Mouse (Mus musculus) neural tube, embryonic 15.5 days (tissue): ENCODE results near the gene Cox10. TPM values are rescaled to one million over a fixed set of nuclear protein-coding genes. Genes with fewer than 3 reads are reported as not detected.

ENCODE experiments used
- ATAC-seq: fragments of 200-750 bp; cut with Nextera tagmentation; 2 replicates; pipeline ENCODE4 v1.8.0; 2017; ENCODE audit warnings: mild to moderate bottlenecking, moderate TSS enrichment, moderate library complexity; ENCODE audit not compliant: low FRiP score
- H3K27ac ChIP-seq: fragments of 300-500 bp; sonication (generic); replicated peaks from 2 replicates; pipeline ENCODE4 v1.5.1; 2015; ENCODE audit warnings: mild to moderate bottlenecking, inconsistent platforms
- H3K27me3 ChIP-seq: fragments of 300-500 bp; sonication (generic); replicated peaks from 2 replicates; pipeline ENCODE4 v1.6.1; 2015; ENCODE audit warnings: inconsistent platforms
- H3K36me3 ChIP-seq: fragments of 300-500 bp; sonication (generic); 2 replicates; pipeline ENCODE4 v1.6.1; 2015; ENCODE audit warnings: inconsistent platforms
- H3K4me1 ChIP-seq: fragments of 300-500 bp; sonication (generic); 2 replicates; pipeline ENCODE4 v1.6.1; 2015; ENCODE audit warnings: inconsistent platforms
- H3K4me2 ChIP-seq: fragments of 300-500 bp; sonication (generic); 2 replicates; pipeline ENCODE4 v1.6.1; 2015; ENCODE audit warnings: inconsistent platforms, mild to moderate bottlenecking, moderate library complexity
- H3K4me3 ChIP-seq: fragments of 300-500 bp; sonication (generic); replicated peaks from 2 replicates; pipeline ENCODE4 v1.5.1; 2015; ENCODE audit warnings: mild to moderate bottlenecking, inconsistent platforms
- H3K9ac ChIP-seq: fragments of 300-500 bp; sonication (generic); replicated peaks from 2 replicates; pipeline ENCODE4 v1.6.1; 2015; ENCODE audit warnings: mild to moderate bottlenecking, inconsistent platforms
- H3K9me3 ChIP-seq: fragments of 300-500 bp; sonication (generic); replicated peaks from 2 replicates; pipeline ENCODE4 v1.6.1; 2016; ENCODE audit warnings: inconsistent platforms
- WGBS: fragments of 180-500 bp; shearing (Covaris S2); methylation state at CpG from one replicate; pipeline ENCODE4 v1.1.7; 2015; ENCODE audit warnings: mixed read lengths; 5-methylcytosine and 5-hydroxymethylcytosine counted together
- polyA plus RNA-seq: library from polyadenylated mRNA; unstranded; fragments of >200 nt; fragmentation: Nextera tagmentation; extraction: Ambion mirVana; gene quantifications from 2 replicates; pipeline ENCODE4 v1.2.1, GENCODE M21; 2015

The Cox10 gene
- polyA plus RNA-seq, 1 experiment from 2014 or later = 24.0 TPM

DNA sequence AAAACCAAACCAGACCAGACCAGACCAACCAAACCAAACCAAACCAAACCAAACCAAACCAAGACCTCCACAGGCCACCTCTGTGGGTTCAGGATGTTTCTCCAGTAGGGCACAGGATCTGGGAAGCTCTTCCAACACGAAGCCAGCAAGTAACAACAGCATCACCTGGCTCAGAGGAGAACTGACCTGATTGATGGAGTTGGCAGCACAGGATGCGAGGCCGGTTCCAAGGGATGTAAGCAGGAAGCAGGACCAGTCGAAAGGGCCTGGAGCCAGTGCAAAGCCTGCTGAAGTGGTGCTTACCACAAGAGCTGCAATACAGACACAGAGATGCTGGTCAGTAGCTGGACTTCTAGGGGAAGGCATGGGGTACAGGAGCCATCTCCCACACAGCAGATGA lies 34.2 kb downstream of the Cox10 start:
- no peak overlapping the region for H3K4me3 ChIP-seq
- 88% methylated on average over 4 of the region's 4 CpGs for WGBS
- no peaks in the 10 kb centered on the region for H3K27me3 ChIP-seq
- no peak for ATAC-seq
- H3K9ac ChIP-seq = no peak overlapping the region
- no peak overlapping the region for H3K4me2 ChIP-seq
- no peak overlapping the region for H3K27ac ChIP-seq
- 0 out of 2 replicates have a peak, but pooled peaks cover 4% of the 10 kb centered on the region for H3K36me3 ChIP-seq
- no peaks in the 10 kb centered on the region for H3K9me3 ChIP-seq
- peaks cover 2% of the 10 kb centered on the region; the same call in 1 of the 2 replicates for H3K4me1 ChIP-seq

DNA sequence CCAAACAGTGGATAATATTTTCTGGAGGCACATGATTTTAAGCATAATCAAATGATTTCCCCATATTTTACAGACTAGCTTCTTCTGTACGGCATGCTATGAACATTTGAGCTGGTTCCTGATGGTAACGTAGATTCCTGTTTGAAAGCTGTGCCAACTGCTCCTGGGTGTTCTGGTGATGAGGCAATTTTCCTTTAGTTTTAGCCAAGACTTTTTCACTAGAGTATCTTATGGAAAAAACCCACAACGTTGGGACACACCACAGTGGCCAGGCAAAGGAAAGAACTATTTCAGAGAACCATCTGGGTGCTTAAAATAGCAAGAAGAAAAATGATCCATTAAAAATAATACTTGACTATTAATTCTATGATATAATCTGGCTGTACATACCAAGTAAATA lies 35.2 kb downstream of the Cox10 start:
- no peaks in the 10 kb centered on the region for H3K27me3 ChIP-seq
- no peak overlapping the region for H3K27ac ChIP-seq
- H3K9ac ChIP-seq = no peak overlapping the region
- no peak overlapping the region for H3K4me2 ChIP-seq
- 0 out of 2 replicates have a peak, but pooled peaks cover 4% of the 10 kb centered on the region for H3K36me3 ChIP-seq
- no peak for ATAC-seq
- no peaks in the 10 kb centered on the region for H3K9me3 ChIP-seq
- WGBS = 95% methylated on average over 3 of the region's 3 CpGs
- no peak overlapping the region for H3K4me3 ChIP-seq
- no peaks in the 10 kb centered on the region for H3K4me1 ChIP-seq

DNA sequence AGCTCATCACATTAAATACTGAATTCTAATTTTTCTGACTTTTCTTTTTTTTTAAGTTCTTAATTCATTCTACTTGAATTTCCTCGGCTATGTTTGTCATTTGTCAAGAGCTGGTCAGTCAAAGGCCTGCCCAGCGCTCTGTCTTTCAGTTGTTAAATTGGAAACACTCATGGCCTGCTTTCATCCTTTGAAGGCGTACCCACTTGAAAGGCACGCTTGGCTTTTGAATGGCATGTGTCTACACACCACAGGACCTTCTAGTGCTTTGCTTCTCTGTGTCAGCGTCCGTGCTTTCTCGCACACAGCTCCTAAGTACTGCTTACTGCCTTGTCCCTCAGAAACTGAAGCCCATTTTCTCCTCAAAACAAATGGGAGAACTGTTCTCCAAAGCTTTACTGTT lies 38.0 kb downstream of the Cox10 start:
- H3K4me3 ChIP-seq = no peak overlapping the region
- no peaks in the 10 kb centered on the region for H3K9me3 ChIP-seq
- H3K4me1 ChIP-seq = no peaks in the 10 kb centered on the region
- ATAC-seq = no peak
- no peaks in the 10 kb centered on the region for H3K27me3 ChIP-seq
- 0 out of 2 replicates have a peak, but pooled peaks cover 4% of the 10 kb centered on the region for H3K36me3 ChIP-seq
- no peak overlapping the region for H3K27ac ChIP-seq
- no peak overlapping the region for H3K4me2 ChIP-seq
- no peak overlapping the region for H3K9ac ChIP-seq
- WGBS = 80% methylated on average over 7 of the region's 7 CpGs

DNA sequence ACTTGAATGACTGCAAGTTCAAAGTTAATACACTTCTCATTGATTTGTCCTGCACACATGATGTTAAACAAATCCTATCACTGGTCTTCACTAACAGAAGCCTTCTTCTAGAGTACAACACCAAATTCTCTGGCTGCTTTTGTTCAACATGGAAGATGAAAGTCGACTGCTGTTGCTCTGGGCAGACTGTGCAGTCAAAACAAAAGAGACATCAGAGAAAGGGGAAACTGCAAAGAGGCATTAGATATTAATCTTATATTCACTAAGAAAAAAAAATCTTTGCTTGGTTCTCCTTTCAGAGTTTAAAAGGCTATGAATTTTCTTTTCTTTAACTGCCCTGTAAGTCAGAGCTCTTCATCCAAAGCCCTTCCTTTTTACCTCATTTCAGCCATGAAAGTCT lies 39.7 kb downstream of the Cox10 start:
- no peak overlapping the region for H3K27ac ChIP-seq
- no peaks in the 10 kb centered on the region for H3K4me1 ChIP-seq
- H3K9ac ChIP-seq = no peak overlapping the region
- no peaks in the 10 kb centered on the region for H3K36me3 ChIP-seq
- H3K4me2 ChIP-seq = no peak overlapping the region
- WGBS = 60% methylated on average over 1 of the region's 1 CpGs
- H3K4me3 ChIP-seq = no peak overlapping the region
- H3K9me3 ChIP-seq = no peaks in the 10 kb centered on the region
- no peak for ATAC-seq
- no peaks in the 10 kb centered on the region for H3K27me3 ChIP-seq

DNA sequence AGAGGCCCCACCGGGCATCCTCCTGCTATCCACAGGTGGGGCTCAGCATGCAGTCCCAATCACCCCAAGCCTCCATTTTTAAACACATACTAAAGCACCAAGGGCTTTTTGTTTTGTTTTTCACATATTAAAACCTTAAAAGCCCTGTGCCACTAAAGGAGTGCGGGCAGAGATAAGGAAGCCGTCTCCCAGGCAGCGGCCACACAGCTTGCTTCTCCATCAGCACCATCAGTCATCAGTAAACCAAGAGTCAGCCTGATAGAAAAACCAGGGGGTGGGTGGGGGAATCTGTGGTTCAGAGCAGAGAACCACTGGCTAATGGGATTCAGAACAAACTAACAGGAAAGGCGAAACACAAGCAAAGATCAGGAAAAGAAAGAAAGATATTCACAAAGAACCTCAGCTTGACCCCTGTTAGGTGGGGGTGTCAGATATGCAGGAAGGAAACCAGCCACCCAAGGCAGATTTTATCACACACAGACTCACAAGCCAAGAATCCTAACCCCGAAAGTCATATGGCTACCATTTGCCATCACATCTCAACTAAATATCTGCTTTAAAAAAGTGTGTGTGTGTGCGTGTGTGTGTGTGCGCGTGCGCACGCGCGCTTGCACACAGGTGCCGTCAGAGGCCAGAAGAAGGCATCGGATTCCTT lies 41.7 kb downstream of the Cox10 start:
- no peaks in the 10 kb centered on the region for H3K4me1 ChIP-seq
- H3K27ac ChIP-seq = no peak overlapping the region
- no peaks in the 10 kb centered on the region for H3K9me3 ChIP-seq
- no peak overlapping the region for H3K9ac ChIP-seq
- ATAC-seq = no peak
- no peak overlapping the region for H3K4me3 ChIP-seq
- no peaks in the 10 kb centered on the region for H3K36me3 ChIP-seq
- no peaks in the 10 kb centered on the region for H3K27me3 ChIP-seq
- WGBS = 78% methylated on average over 15 of the region's 15 CpGs
- no peak overlapping the region for H3K4me2 ChIP-seq

DNA sequence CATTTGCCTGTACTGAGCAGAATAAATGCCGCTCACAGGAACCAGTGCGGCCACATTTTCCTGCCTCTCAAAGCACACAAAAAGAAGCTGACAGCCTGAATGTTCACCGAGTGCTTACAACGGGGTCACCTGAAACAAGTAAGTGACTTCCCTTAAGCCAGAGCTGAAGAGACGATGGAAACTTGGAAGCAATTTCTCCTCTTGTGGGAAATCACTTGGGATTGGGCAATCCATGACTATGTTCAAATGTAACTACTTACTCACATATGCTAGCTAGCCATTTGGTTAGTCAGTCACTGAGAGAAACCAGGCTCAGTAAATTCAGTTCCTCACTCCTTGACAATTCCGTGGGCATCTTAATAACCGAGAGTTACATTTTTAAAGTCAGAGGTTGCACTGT lies 43.0 kb downstream of the Cox10 start:
- no peak for ATAC-seq

DNA sequence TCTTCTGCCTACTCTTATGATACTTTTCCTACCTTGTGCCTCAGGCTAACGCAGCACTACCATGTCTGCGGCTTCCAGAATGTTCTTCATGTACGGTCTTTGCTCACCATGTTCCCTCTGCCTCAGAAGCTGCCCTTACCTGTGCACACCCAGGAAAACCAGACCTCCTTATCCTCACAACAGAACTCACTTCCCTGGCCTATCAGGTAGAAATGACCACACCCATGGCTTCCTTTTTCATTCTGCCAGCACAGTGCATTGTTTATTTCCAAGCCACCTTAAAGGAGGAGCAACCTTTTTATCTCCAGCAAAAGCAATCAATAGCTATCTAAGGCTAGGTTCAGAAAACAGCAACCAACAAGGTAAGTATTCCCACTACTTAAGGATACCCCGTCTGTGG lies 43.6 kb downstream of the Cox10 start:
- Histone ChIP-seq H3K4me1 (no peaks in the 10 kb centered on the region), H3K27ac (no peak overlapping the region), H3K9ac (no peak overlapping the region), H3K4me2 (no peak overlapping the region), H3K27me3 (no peaks in the 10 kb centered on the region), H3K9me3 (no peaks in the 10 kb centered on the region), H3K4me3 (no peak overlapping the region), H3K36me3 (no peaks in the 10 kb centered on the region)
- no peak for ATAC-seq
- WGBS = 95% methylated on average over 4 of the region's 4 CpGs

More for the DNA sequence above, 43.0 kb downstream of the Cox10 start:
- Histone ChIP-seq H3K4me3 (no peak overlapping the region), H3K36me3 (no peaks in the 10 kb centered on the region), H3K9ac (no peak overlapping the region), H3K27me3 (no peaks in the 10 kb centered on the region), H3K4me1 (no peaks in the 10 kb centered on the region), H3K4me2 (no peak overlapping the region), H3K27ac (no peak overlapping the region), H3K9me3 (no peaks in the 10 kb centered on the region)
- WGBS = 90% methylated on average over 7 of the region's 7 CpGs

DNA sequence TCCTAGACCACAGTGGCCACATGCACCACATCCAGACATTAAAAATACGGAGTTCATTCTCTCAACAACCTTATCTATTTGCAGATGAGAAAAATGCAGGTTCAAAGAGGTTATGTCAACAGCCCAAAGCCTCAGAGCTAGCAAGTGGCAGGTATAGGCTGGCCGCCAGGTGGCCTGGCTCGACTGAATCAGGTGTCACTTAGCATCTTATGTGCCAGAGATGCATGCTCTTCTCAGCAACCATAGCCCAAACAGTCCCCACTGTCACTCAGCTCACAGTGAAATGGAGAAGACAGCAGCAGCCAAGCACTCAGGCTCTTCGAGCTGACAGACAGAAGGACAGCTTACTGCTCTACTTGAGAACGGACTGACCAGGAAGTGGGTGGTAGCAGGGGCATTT lies 44.6 kb downstream of the Cox10 start:
- Histone ChIP-seq H3K4me1 (no peaks in the 10 kb centered on the region), H3K4me2 (no peak overlapping the region), H3K4me3 (no peak overlapping the region), H3K9me3 (no peaks in the 10 kb centered on the region), H3K27ac (no peak overlapping the region), H3K27me3 (no peaks in the 10 kb centered on the region), H3K36me3 (no peaks in the 10 kb centered on the region), H3K9ac (no peak overlapping the region)
- no peak for ATAC-seq
- WGBS = 88% methylated on average over 5 of the region's 5 CpGs

DNA sequence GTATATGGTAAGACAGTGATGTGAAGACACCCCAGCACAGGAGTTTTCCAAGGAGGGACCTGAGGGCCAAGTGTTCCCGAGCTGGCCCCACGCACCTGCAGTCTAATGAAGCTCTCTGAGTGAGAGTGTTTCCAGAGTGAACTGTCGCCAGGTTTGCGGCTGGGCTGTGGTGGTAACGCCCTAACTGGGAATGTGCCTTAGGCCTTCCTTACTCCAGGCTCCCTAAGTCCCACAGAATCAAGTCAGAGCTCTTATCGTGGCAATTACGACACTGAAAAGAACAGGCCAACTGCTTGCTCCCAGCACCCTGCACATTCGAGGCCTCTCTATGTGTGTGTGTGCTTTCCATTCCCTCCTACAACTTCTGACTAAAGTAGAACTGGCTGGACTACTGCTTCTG lies 51.8 kb downstream of the Cox10 start:
- Histone ChIP-seq H3K36me3 (no peaks in the 10 kb centered on the region), H3K27me3 (no peaks in the 10 kb centered on the region), H3K27ac (no peak overlapping the region), H3K4me3 (no peak overlapping the region), H3K4me2 (no peak overlapping the region), H3K9ac (no peak overlapping the region), H3K4me1 (peaks cover 23% of the 10 kb centered on the region), H3K9me3 (no peaks in the 10 kb centered on the region)
- no peak for ATAC-seq
- 81% methylated on average over 8 of the region's 8 CpGs for WGBS

DNA sequence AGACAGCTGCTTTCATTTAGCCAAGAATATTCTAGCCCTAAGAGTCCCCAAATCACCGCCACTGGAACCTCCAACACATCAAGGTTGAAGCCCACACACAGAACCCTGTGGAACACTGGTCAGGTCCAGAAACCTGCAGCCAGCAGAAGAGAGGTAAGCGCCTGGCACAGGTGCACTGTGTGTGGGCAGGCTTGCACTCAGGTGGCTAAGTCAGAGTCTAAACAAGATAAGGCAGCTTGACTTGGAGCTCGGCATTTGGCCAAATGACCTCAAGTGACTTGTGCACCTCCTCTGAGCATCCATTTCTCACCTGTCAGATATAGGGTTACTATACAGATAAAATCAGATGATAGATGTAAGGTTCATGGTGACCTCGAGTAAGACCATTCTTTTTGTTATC lies 53.4 kb downstream of the Cox10 start:
- Histone ChIP-seq H3K27me3 (no peaks in the 10 kb centered on the region), H3K4me3 (no peak overlapping the region), H3K4me1 (peaks cover 26% of the 10 kb centered on the region), H3K4me2 (no peak overlapping the region), H3K9me3 (no peaks in the 10 kb centered on the region), H3K27ac (no peak overlapping the region), H3K36me3 (no peaks in the 10 kb centered on the region), H3K9ac (no peak overlapping the region)
- ATAC-seq = no peak
- 92% methylated on average over 4 of the region's 4 CpGs for WGBS

DNA sequence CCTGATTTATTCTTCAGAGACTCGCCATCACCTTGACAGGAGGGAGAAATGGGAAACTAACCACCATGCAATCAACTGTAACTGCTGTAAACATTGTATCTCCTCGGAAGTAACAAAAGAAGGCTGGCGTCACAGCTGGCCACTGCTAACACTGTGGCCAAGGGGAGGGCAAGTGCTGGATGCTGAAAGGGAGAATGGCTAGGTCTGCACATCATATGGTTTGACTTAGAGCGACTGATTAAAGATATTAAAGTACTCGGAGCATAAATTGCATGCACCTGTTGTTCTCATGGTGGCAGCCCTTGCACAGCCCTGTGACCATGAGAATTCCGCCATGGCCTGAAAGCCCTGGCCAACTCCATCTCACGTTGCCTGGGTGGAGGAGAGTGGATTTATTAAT lies 54.7 kb downstream of the Cox10 start:
- H3K9me3 ChIP-seq = no peaks in the 10 kb centered on the region
- no peaks in the 10 kb centered on the region for H3K36me3 ChIP-seq
- no peaks in the 10 kb centered on the region for H3K27me3 ChIP-seq
- WGBS = 53% methylated on average over 7 of the region's 7 CpGs
- H3K4me1 ChIP-seq = peaks cover 26% of the 10 kb centered on the region
- H3K4me2 ChIP-seq = no peak overlapping the region
- H3K27ac ChIP-seq = no peak overlapping the region
- ATAC-seq = no peak
- no peak overlapping the region for H3K9ac ChIP-seq
- H3K4me3 ChIP-seq = no peak overlapping the region

DNA sequence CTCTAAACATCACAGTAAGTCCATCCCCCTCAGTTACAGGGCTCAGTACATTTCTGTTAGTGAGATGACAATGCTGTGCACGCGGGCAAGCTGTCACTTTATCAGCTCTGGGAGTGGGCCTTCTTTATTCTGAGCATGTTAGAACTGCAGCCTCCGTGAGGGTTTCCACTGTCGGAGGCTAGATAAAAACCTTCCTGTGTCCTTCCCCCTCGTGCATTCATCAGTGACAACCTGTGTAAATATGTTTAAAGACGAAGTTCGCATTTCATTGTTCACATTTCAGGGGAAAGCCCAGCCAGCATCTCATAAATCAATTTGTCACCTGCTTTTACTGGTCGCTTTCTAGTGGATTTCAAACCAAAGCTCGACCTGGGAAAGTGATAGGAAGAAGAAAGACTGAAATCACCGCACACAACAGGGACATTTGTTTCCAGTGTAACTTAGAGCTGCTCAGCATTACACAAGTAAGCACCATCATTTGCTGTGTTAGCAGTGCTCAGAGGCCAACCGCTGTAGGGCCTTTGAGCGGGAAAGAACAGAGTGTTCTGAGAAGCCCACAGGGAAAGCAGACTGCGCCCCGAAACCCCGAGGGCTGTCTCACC lies 55.8 kb downstream of the Cox10 start:
- Histone ChIP-seq H3K9ac (no peak overlapping the region), H3K4me3 (no peak overlapping the region), H3K4me1 (peaks cover 26% of the 10 kb centered on the region), H3K4me2 (peak overlapping the region; percentile 17; the same call in 1 of the 2 replicates), H3K27ac (peak overlapping the region; percentile 45), H3K27me3 (no peaks in the 10 kb centered on the region), H3K36me3 (no peaks in the 10 kb centered on the region), H3K9me3 (no peaks in the 10 kb centered on the region)
- peak; percentile 63; the same call in 1 of the 2 replicates for ATAC-seq
- WGBS = 10% methylated on average over 15 of the region's 15 CpGs
